Mouse (Mus musculus) 3T3-L1 (cell line): ENCODE measurements around the gene Slc35g1.

ENCODE experiments used
- DNase-seq: peaks from one replicate; pipeline ENCODE4 v3.0.0-alpha.2; 2015; ENCODE audit warnings: low read depth, low spot score

Slc35g1 gene

GRCm38 (mm10) chr19:38387835-38388234 lies 7.9 kb upstream of the Slc35g1 start:
- no peak for DNase-seq

GRCm38 (mm10) chr19:38396633-38396970 lies 822 bp downstream of the Slc35g1 start:
- no peak for DNase-seq

GRCm38 (mm10) chr19:38397004-38397403 lies 1.2 kb downstream of the Slc35g1 start:
- no peak for DNase-seq

- no peak for DNase-seq
Measured at GRCm38 (mm10) chr19:38398966-38399365, 3.2 kb downstream of the Slc35g1 start.

- DNase-seq: no peak
Measured at GRCm38 (mm10) chr19:38400851-38401250, 5.1 kb downstream of the Slc35g1 start.

- DNase-seq: no peak
Measured at GRCm38 (mm10) chr19:38401416-38401815, 5.6 kb downstream of the Slc35g1 start.

GRCm38 (mm10) chr19:38410357-38411056 lies 14.7 kb downstream of the Slc35g1 start:
- no peak for DNase-seq

GRCm38 (mm10) chr19:38413861-38414260 lies 18.1 kb downstream of the Slc35g1 start:
- DNase-seq: no peak

GRCm38 (mm10) chr19:38418819-38419423 lies 23.1 kb downstream of the Slc35g1 start:
- DNase-seq: no peak

GRCm38 (mm10) chr19:38420751-38421295 lies 25.0 kb downstream of the Slc35g1 start:
- no peak for DNase-seq

GRCm38 (mm10) chr19:38421436-38421835 lies 25.7 kb downstream of the Slc35g1 start:
- DNase-seq: peak; percentile 17

GRCm38 (mm10) chr19:38422926-38423325 lies 27.1 kb downstream of the Slc35g1 start:
- DNase-seq: no peak

- peak; percentile 80 for DNase-seq
Measured at GRCm38 (mm10) chr19:38423884-38424283, 28.1 kb downstream of the Slc35g1 start.

GRCm38 (mm10) chr19:38424581-38424980 lies 28.8 kb downstream of the Slc35g1 start:
- no peak for DNase-seq

- DNase-seq: peak; percentile 52
Measured at GRCm38 (mm10) chr19:38429269-38429668, 33.5 kb downstream of the Slc35g1 start.

- peak; percentile 71 for DNase-seq
Measured at GRCm38 (mm10) chr19:38430475-38430874, 34.7 kb downstream of the Slc35g1 start.

- DNase-seq: no peak
Measured at GRCm38 (mm10) chr19:38431326-38431725, 35.5 kb downstream of the Slc35g1 start.

- no peak for DNase-seq
Measured at GRCm38 (mm10) chr19:38432021-38432420, 36.2 kb downstream of the Slc35g1 start.

GRCm38 (mm10) chr19:38433381-38433780 lies 37.6 kb downstream of the Slc35g1 start:
- DNase-seq: peak; percentile 69

GRCm38 (mm10) chr19:38435221-38435620 lies 39.4 kb downstream of the Slc35g1 start:
- no peak for DNase-seq

- no peak for DNase-seq
Measured at GRCm38 (mm10) chr19:38441860-38442259, 46.1 kb downstream of the Slc35g1 start.

GRCm38 (mm10) chr19:38445758-38446157 lies 50.0 kb downstream of the Slc35g1 start:
- no peak for DNase-seq
